Mouse (Mus musculus) right cerebral cortex, postnatal 36 days (tissue): ENCODE results near the gene H2-Oa.
A peak's percentile ranks its signal among the peaks of the same experiment; 100 is the strongest.

Experiments
- DNase-seq, 2 experiments: peaks; one replicate each; pipeline ENCODE4 v3.0.0; 2022; ENCODE audit warnings: low spot score in 2 of 2, mixed read lengths in 1 of 2

Gene H2-Oa

GRCm38 (mm10) chr17:34122188-34122984 is 30.2 kb downstream of the H2-Oa start, which contains the start of gene Brd2:
Brd2 (minus strand) TSS chr17:34122634.
- DNase-seq: peak; percentile 93

- DNase-seq: no peak
These were observed 31.0 kb downstream of the H2-Oa start for GRCm38 (mm10) chr17:34123111-34123510.

- no peak for DNase-seq
These were observed 31.4 kb downstream of the H2-Oa start for GRCm38 (mm10) chr17:34123518-34123917.

- no peak for DNase-seq
These were observed 32.5 kb downstream of the H2-Oa start for GRCm38 (mm10) chr17:34124649-34125048.

GRCm38 (mm10) chr17:34126826-34127420 is 34.8 kb downstream of the H2-Oa start:
- DNase-seq: no peak

- peak; percentile 56 to 59 for DNase-seq
These were observed 35.3 kb downstream of the H2-Oa start for GRCm38 (mm10) chr17:34127475-34127874.

- DNase-seq: peak; percentile 65 to 68
These were observed 36.3 kb downstream of the H2-Oa start for GRCm38 (mm10) chr17:34128264-34128937.

- DNase-seq: no peak
These were observed 37.0 kb downstream of the H2-Oa start for GRCm38 (mm10) chr17:34128944-34129791.

GRCm38 (mm10) chr17:34130073-34130947 is 38.2 kb downstream of the H2-Oa start:
- DNase-seq: no peak

- no peak for DNase-seq
These were observed 39.8 kb downstream of the H2-Oa start for GRCm38 (mm10) chr17:34131911-34132310.

- no peak for DNase-seq
These were observed 41.1 kb downstream of the H2-Oa start for GRCm38 (mm10) chr17:34133289-34133688.

GRCm38 (mm10) chr17:34134451-34134850 is 42.3 kb downstream of the H2-Oa start:
- no peak for DNase-seq

GRCm38 (mm10) chr17:34135297-34136224 is 43.4 kb downstream of the H2-Oa start:
- DNase-seq: peak; percentile 96 to 98

- DNase-seq: no peak
These were observed 45.5 kb downstream of the H2-Oa start for GRCm38 (mm10) chr17:34137601-34138000.

- no peak for DNase-seq
These were observed 46.5 kb downstream of the H2-Oa start for GRCm38 (mm10) chr17:34138655-34139054.

- no peak for DNase-seq
These were observed 47.3 kb downstream of the H2-Oa start for GRCm38 (mm10) chr17:34139416-34139815.

- DNase-seq: no peak
These were observed 48.1 kb downstream of the H2-Oa start for GRCm38 (mm10) chr17:34140240-34140639.

- no peak for DNase-seq
These were observed 49.3 kb downstream of the H2-Oa start for GRCm38 (mm10) chr17:34141448-34141847.

- no peak for DNase-seq
These were observed 50.4 kb downstream of the H2-Oa start for GRCm38 (mm10) chr17:34142456-34143010.
